Mouse (Mus musculus): ENCODE measurements around the gene Timm22. TPM values are rescaled to one million over a fixed set of nuclear protein-coding genes. Genes with fewer than 3 reads are reported as not detected.

The Timm22 gene
- polyA plus RNA-seq, 2 experiments: 11.1 to 47.4 TPM

- 48% methylated on average over 2 of the region's 2 CpGs for WGBS (ENCODE audit: insufficient replicate concordance)
- no peak overlapping the region for H3K9ac ChIP-seq (replicated peaks)
- DNase-seq (ENCODE audit: low read depth in 3 of 3, low spot score in 3 of 3) (no peak), ATAC-seq (ENCODE audit: insufficient read depth) (no peak)
- no peak overlapping the region for H3K27ac ChIP-seq
- H3K4me2 ChIP-seq (ENCODE audit: low read depth): no peak overlapping the region
- H3K9me3 ChIP-seq (ENCODE audit: control insufficient read depth, low read length): no peaks in the 10 kb centered on the region
- H3K4me3 ChIP-seq (ENCODE audit: insufficient read depth in 1 of 2, low read depth in 2 of 2, low read length in 2 of 2): no peak overlapping the region
- H3K4me1 ChIP-seq (replicated peaks; ENCODE audit: control insufficient read depth in 2 of 2, insufficient read depth in 2 of 2, low read length in 1 of 2): no peaks in the 10 kb centered on the region
- H3K36me3 ChIP-seq (replicated peaks; ENCODE audit: control insufficient read depth, insufficient read depth, low read depth): no peaks in the 10 kb centered on the region; the same call in none of the 2 replicates
- TF ChIP-seq EP300 (IDR thresholded peaks at IDR 0.05; ENCODE audit: low read depth) (no peak), CTCF (IDR thresholded peaks at IDR 0.05; ENCODE audit: low read depth) (no peak)
- no peaks in the 10 kb centered on the region for H3K27me3 ChIP-seq (ENCODE audit: control insufficient read depth, insufficient read depth, low read length)
Measured at GRCm38 (mm10) chr11:76415985-76416384, 9.2 kb downstream of the Timm22 start.

- DNase-seq (ENCODE audit: low read depth in 3 of 3, low spot score in 3 of 3): no peak
- TF ChIP-seq CTCF (IDR thresholded peaks at IDR 0.05; ENCODE audit: low read depth) (no peak), EP300 (IDR thresholded peaks at IDR 0.05; ENCODE audit: low read depth) (no peak)
- Histone ChIP-seq H3K4me3 (ENCODE audit: insufficient read depth in 1 of 2, low read depth in 2 of 2, low read length in 2 of 2) (no peak overlapping the region), H3K9me3 (ENCODE audit: control insufficient read depth, low read length) (no peaks in the 10 kb centered on the region), H3K9ac (replicated peaks) (no peak overlapping the region), H3K4me2 (ENCODE audit: low read depth) (no peak overlapping the region), H3K4me1 (replicated peaks; ENCODE audit: control insufficient read depth in 2 of 2, insufficient read depth in 2 of 2, low read length in 1 of 2) (no peaks in the 10 kb centered on the region), H3K27me3 (ENCODE audit: control insufficient read depth, insufficient read depth, low read length) (no peaks in the 10 kb centered on the region), H3K27ac (no peak overlapping the region), H3K36me3 (replicated peaks; ENCODE audit: control insufficient read depth, insufficient read depth, low read depth) (no peaks in the 10 kb centered on the region; the same call in none of the 2 replicates)
- WGBS (ENCODE audit: insufficient replicate concordance): 79% methylated on average over 8 of the region's 8 CpGs
- no peak for ATAC-seq (ENCODE audit: insufficient read depth)
Measured at GRCm38 (mm10) chr11:76418423-76418822, 11.7 kb downstream of the Timm22 start.

- ATAC-seq (ENCODE audit: insufficient read depth) (no peak), DNase-seq (ENCODE audit: low read depth in 3 of 3, low spot score in 3 of 3) (no peak)
- Histone ChIP-seq H3K27ac (no peak overlapping the region), H3K9ac (replicated peaks) (no peak overlapping the region), H3K4me1 (replicated peaks; ENCODE audit: control insufficient read depth in 2 of 2, insufficient read depth in 2 of 2, low read length in 1 of 2) (no peaks in the 10 kb centered on the region), H3K27me3 (ENCODE audit: control insufficient read depth, insufficient read depth, low read length) (no peaks in the 10 kb centered on the region), H3K9me3 (ENCODE audit: control insufficient read depth, low read length) (no peaks in the 10 kb centered on the region), H3K4me2 (ENCODE audit: low read depth) (no peak overlapping the region), H3K36me3 (replicated peaks; ENCODE audit: control insufficient read depth, insufficient read depth, low read depth) (no peaks in the 10 kb centered on the region; the same call in none of the 2 replicates), H3K4me3 (ENCODE audit: insufficient read depth in 1 of 2, low read depth in 2 of 2, low read length in 2 of 2) (no peak overlapping the region)
- 43% methylated on average over 4 of the region's 4 CpGs for WGBS (ENCODE audit: insufficient replicate concordance)
- no peak for TF ChIP-seq CTCF (IDR thresholded peaks at IDR 0.05; ENCODE audit: low read depth)
- TF ChIP-seq EP300 (IDR thresholded peaks at IDR 0.05; ENCODE audit: low read depth): no peak
Measured at GRCm38 (mm10) chr11:76419179-76419578, 12.4 kb downstream of the Timm22 start.

- Histone ChIP-seq H3K4me2 (ENCODE audit: low read depth) (no peak overlapping the region), H3K27me3 (ENCODE audit: control insufficient read depth, insufficient read depth, low read length) (no peaks in the 10 kb centered on the region), H3K9ac (replicated peaks) (no peak overlapping the region), H3K36me3 (replicated peaks; ENCODE audit: control insufficient read depth, insufficient read depth, low read depth) (no peaks in the 10 kb centered on the region), H3K27ac (no peak overlapping the region), H3K4me1 (replicated peaks; ENCODE audit: control insufficient read depth in 2 of 2, insufficient read depth in 2 of 2, low read length in 1 of 2) (no peaks in the 10 kb centered on the region), H3K9me3 (ENCODE audit: control insufficient read depth, low read length) (no peaks in the 10 kb centered on the region), H3K4me3 (ENCODE audit: insufficient read depth in 1 of 2, low read depth in 2 of 2, low read length in 2 of 2) (no peak overlapping the region)
- DNase-seq (ENCODE audit: low read depth in 3 of 3, low spot score in 3 of 3): no peak
- ATAC-seq (ENCODE audit: insufficient read depth): no peak
- TF ChIP-seq EP300 (IDR thresholded peaks at IDR 0.05; ENCODE audit: low read depth) (no peak), CTCF (IDR thresholded peaks at IDR 0.05; ENCODE audit: low read depth) (no peak; the same call in 1 of the 2 replicates)
- WGBS (ENCODE audit: insufficient replicate concordance): 60% methylated on average over 4 of the region's 4 CpGs
Measured at GRCm38 (mm10) chr11:76420896-76421295, 14.1 kb downstream of the Timm22 start.

GRCm38 (mm10) chr11:76425749-76426148, 19.0 kb downstream of the Timm22 start:
- 67% methylated on average over 6 of the region's 6 CpGs for WGBS (ENCODE audit: insufficient replicate concordance)
- Histone ChIP-seq H3K4me1 (replicated peaks; ENCODE audit: control insufficient read depth in 2 of 2, insufficient read depth in 2 of 2, low read length in 1 of 2) (no peaks in the 10 kb centered on the region), H3K27ac (no peak overlapping the region), H3K9ac (replicated peaks) (no peak overlapping the region), H3K27me3 (ENCODE audit: control insufficient read depth, insufficient read depth, low read length) (no peaks in the 10 kb centered on the region), H3K36me3 (replicated peaks; ENCODE audit: control insufficient read depth, insufficient read depth, low read depth) (no peaks in the 10 kb centered on the region), H3K9me3 (ENCODE audit: control insufficient read depth, low read length) (no peaks in the 10 kb centered on the region), H3K4me3 (ENCODE audit: insufficient read depth in 1 of 2, low read depth in 2 of 2, low read length in 2 of 2) (no peak overlapping the region), H3K4me2 (ENCODE audit: low read depth) (no peak overlapping the region)
- TF ChIP-seq CTCF (IDR thresholded peaks at IDR 0.05; ENCODE audit: low read depth) (no peak), EP300 (IDR thresholded peaks at IDR 0.05; ENCODE audit: low read depth) (no peak)
- ATAC-seq (ENCODE audit: insufficient read depth) (no peak), DNase-seq (ENCODE audit: low read depth in 3 of 3, low spot score in 3 of 3) (no peak)

Measured in liver, embryonic 14.5 days (tissue).